Mouse (Mus musculus): ENCODE results near the gene Iqub. TPM values are rescaled to one million over a fixed set of nuclear protein-coding genes. Genes with fewer than 3 reads are reported as not detected.

The Iqub gene
- polyA plus RNA-seq (2012; rRNA removed): 0.29 and 0.42 TPM in 2 replicates

DNA sequence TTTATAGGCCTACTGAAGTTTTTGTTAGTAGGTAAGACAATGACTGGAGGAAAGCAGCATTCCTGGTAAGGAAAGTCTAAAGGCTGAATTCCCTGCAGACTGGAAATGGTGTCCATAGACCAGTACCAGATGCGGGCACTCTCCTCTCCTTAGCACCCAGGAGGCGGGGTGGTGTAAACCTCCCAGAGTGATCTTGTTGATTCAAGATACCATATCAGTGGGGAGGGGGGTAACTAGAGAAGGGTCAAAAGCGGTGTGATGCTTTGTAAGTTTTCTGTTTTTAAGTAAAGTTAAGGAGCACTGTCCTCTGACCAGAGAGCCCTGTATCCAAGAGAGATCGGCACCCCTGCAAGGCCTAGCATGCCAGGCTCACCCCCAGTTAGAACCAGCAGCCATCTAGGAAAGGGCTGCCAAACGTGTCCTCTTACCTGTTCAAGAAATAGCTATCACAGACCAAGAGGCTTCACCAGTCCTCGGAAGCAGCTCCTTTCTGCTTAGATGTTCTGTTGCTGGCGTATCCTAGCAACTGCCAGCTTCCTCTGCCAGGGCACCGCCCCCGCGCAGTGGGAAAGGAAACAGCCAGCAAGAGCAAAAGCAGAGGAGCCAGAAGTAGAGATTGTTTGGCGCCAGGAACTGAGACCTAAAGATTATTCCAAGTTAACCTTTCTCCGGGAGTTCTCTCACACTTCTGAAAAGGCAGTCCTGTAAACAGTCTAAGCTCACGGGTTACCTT, at the start of gene Iqub:
Gene Iqub, minus strand, starts transcription at position 516 of the 733 bp plus-strand sequence.

DNA sequence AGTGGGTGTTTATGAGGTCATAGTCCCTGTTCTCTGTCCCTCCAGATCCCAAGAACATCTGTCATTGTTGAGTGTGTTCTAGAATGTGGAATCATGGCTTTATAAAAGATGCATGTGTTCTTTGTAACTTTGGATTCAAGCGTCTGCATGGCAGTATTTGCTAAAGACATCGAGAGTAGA, 13.1 kb upstream of the Iqub start, which contains the start of gene Asb15:
Gene Asb15, plus strand, starts transcription at position 81 of the 180 bp plus-strand sequence.

DNA sequence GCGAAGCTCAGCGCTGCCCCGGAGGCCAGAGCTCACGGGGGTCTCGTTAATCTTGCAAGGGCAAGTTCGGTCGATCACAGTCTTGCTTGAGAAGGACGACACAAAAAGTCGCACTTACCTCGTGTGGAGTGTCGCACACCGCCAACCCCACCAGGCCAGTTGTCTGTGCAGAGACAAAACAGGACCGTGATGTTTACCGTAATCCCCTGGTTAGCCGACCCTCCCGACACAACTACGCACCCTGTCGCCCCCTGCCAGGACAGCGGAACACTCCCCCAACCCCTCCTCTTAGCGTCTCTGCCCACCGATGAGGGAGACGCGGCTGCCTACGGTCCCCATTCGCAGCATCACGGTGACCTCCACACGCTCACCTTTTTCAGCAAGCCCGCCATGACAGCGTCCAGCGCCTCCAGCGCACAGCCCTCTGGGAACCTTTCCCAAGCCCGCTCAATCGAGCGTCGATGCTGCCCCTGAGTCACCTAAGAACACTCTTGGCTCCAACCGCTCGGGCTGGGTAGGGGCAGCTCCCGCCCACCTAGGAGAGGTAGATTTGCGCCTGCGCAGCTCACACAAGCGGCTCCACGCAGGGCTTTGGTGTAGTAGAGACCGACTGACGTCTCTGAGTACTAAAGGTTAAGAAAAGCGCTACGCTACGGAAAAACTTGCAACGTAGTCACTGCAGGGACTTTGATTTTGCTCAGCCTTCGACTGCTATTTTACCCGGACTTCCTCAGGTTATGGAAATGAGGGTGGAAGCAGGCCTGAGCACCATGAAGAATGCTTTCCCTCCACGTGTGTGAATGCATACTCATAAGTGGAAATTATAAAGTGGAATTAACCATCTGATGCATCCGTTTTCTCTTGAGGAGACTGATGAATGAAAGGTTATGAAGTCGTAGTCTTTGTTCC, 12.5 kb upstream of the Iqub start, which contains the start of gene Ndufa5:
Gene Ndufa5, minus strand, starts transcription at position 859 of the 909 bp plus-strand sequence.

Other genes starting within 250 kb of the Iqub start
- 42.7 and 122 TPM in 2 replicates for gene Ndufa5, start 12.9 kb upstream of the Iqub start, polyA plus RNA-seq (2012; rRNA removed)
- 0.01 TPM in 1 of 2 replicates, not detected in the other for gene Asb15, start 13.1 kb upstream of the Iqub start, polyA plus RNA-seq (2012; rRNA removed)
- 0.72 and 1.6 TPM in 2 replicates for gene Lmod2, start 82.7 kb upstream of the Iqub start, polyA plus RNA-seq (2012; rRNA removed)
- 31.4 and 72.5 TPM in 2 replicates for gene Wasl, start 149.9 kb upstream of the Iqub start, polyA plus RNA-seq (2012; rRNA removed)
- gene Hyal6, start 218.2 kb upstream of the Iqub start, polyA plus RNA-seq (2012; rRNA removed): not detected in 2 replicates
- gene Hyal4, start 233.3 kb upstream of the Iqub start, polyA plus RNA-seq (2012; rRNA removed): not detected in 2 replicates